Mouse (Mus musculus) MEL (cell line): ENCODE measurements around the gene Pogz. TPM values are rescaled to one million over a fixed set of nuclear protein-coding genes. Genes with fewer than 3 reads are reported as not detected.

Experiments used
- DNase-seq: peaks from one replicate; pipeline ENCODE4 v3.0.0; 2011; ENCODE audit warnings: low read depth, low spot score
- H3K27ac ChIP-seq: 2 replicates; pipeline ENCODE4 v1.5.1; 2012; ENCODE audit warnings: low read depth, mild to moderate bottlenecking, control low read depth, low read length, moderate library complexity; ENCODE audit not compliant: control insufficient read depth
- H3K27me3 ChIP-seq, 2 experiments: fragments of 150-350 bp in 1 of 2; sonication (generic) in 1 of 2; 2 replicates each; pipeline ENCODE4 v1.6.1; 2012; ENCODE audit warnings: low read length in 2 of 2, mild to moderate bottlenecking in 2 of 2, improper control_type of control experiment in 1 of 2, moderate library complexity in 1 of 2; ENCODE audit not compliant: insufficient read depth in 2 of 2, control insufficient read depth in 1 of 2
- H3K36me3 ChIP-seq, 2 experiments: 2 replicates each; pipeline ENCODE4 v1.6.1; 2012 to 2014; ENCODE audit warnings: low read length in 2 of 2, improper control_type of control experiment in 1 of 2, inconsistent platforms in 1 of 2, mild to moderate bottlenecking in 1 of 2; ENCODE audit not compliant: insufficient read depth in 2 of 2, control insufficient read depth in 1 of 2
- H3K4me1 ChIP-seq, 2 experiments: fragments of 150-350 bp in 1 of 2; sonication (generic) in 1 of 2; 2 replicates each; pipeline ENCODE4 v1.6.1; 2012; ENCODE audit warnings: low read length in 2 of 2, improper control_type of control experiment in 1 of 2, mild to moderate bottlenecking in 1 of 2; ENCODE audit not compliant: insufficient read depth in 2 of 2, control insufficient read depth in 1 of 2
- H3K4me3 ChIP-seq, 2 experiments: fragments of 150-350 bp in 1 of 2; sonication (generic) in 1 of 2; 2 replicates each; pipeline ENCODE4 v1.5.1; 2012; ENCODE audit warnings: low read depth in 2 of 2, low read length in 2 of 2, mild to moderate bottlenecking in 2 of 2, moderate library complexity in 2 of 2, control low read depth in 1 of 2, improper control_type of control experiment in 1 of 2; ENCODE audit not compliant: control insufficient read depth in 1 of 2, insufficient read depth in 1 of 2
- H3K79me2 ChIP-seq: 2 replicates; pipeline ENCODE4 v1.6.1; 2012; ENCODE audit warnings: mild to moderate bottlenecking, low read length, moderate library complexity; ENCODE audit not compliant: control insufficient read depth, poor library complexity, insufficient read depth
- H3K9ac ChIP-seq: 2 replicates; pipeline ENCODE4 v1.6.1; 2012; ENCODE audit warnings: low read depth, mild to moderate bottlenecking, control low read depth, low read length, moderate library complexity; ENCODE audit not compliant: control insufficient read depth, poor library complexity, severe bottlenecking
- H3K9me3 ChIP-seq: fragments of 150-350 bp; sonication (generic); replicated peaks from 2 replicates; pipeline ENCODE4 v1.6.1; 2012; ENCODE audit warnings: mild to moderate bottlenecking, low read length, improper control_type of control experiment, moderate library complexity; ENCODE audit not compliant: insufficient read depth
- CHD1 ChIP-seq: IDR thresholded peaks from 2 replicates; pipeline ENCODE4 v1.6.1; 2012; ENCODE audit warnings: low read depth, mild to moderate bottlenecking, inconsistent platforms, low read length, improper control_type of control experiment
- CHD2 ChIP-seq: IDR thresholded peaks from 2 replicates; pipeline ENCODE4 v1.6.1; 2011; ENCODE audit warnings: low read length, improper control_type of control experiment
- CTCF ChIP-seq, 3 experiments: IDR thresholded peaks in 2 of 3; conservative IDR thresholded peaks in 1 of 3; 2 replicates each; pipeline ENCODE4 v1.5.1; 2011 to 2012; ENCODE audit warnings: low read length in 3 of 3, low read depth in 2 of 3, mild to moderate bottlenecking in 2 of 3, improper control_type of control experiment in 1 of 3, inconsistent platforms in 1 of 3, mixed read lengths in 1 of 3, moderate library complexity in 1 of 3; ENCODE audit not compliant: control insufficient read depth in 1 of 3, insufficient read depth in 1 of 3, poor library complexity in 1 of 3, severe bottlenecking in 1 of 3
- GABPA ChIP-seq: IDR thresholded peaks from 2 replicates; pipeline ENCODE4 v1.6.1; 2012; ENCODE audit warnings: low read depth, mild to moderate bottlenecking, inconsistent platforms, low read length, improper control_type of control experiment, moderate library complexity
- GATA1 ChIP-seq: IDR thresholded peaks from 2 replicates; pipeline ENCODE4 v1.6.1; 2011; ENCODE audit warnings: low read depth, low read length, improper control_type of control experiment
- HCFC1 ChIP-seq: IDR thresholded peaks from 2 replicates; pipeline ENCODE4 v1.6.1; 2012; ENCODE audit warnings: low read depth, mild to moderate bottlenecking, inconsistent platforms, low read length, improper control_type of control experiment, moderate library complexity
- MAFK ChIP-seq: IDR thresholded peaks from 2 replicates; pipeline ENCODE4 v1.6.1; 2011; ENCODE audit warnings: low read depth, mild to moderate bottlenecking, low read length, improper control_type of control experiment, borderline replicate concordance
- MEF2A ChIP-seq: IDR thresholded peaks from 2 replicates; pipeline ENCODE4 v1.6.1; 2014; ENCODE audit warnings: low read depth, mild to moderate bottlenecking, inconsistent platforms, low read length, improper control_type of control experiment; ENCODE audit not compliant: poor library complexity, insufficient replicate concordance, severe bottlenecking; ENCODE audit errors: extremely low read depth
- NELFE ChIP-seq: IDR thresholded peaks from 2 replicates; pipeline ENCODE4 v1.6.1; 2011; ENCODE audit warnings: low read depth, low read length, improper control_type of control experiment
- POLR2AphosphoS5 ChIP-seq: IDR thresholded peaks from 2 replicates; pipeline ENCODE4 v1.6.1; 2012; ENCODE audit warnings: low read depth, borderline replicate concordance, mild to moderate bottlenecking, inconsistent platforms, low read length, moderate library complexity, mixed read lengths
- RAD21 ChIP-seq: IDR thresholded peaks from 2 replicates; pipeline ENCODE4 v1.6.1; 2011; ENCODE audit warnings: mild to moderate bottlenecking, low read depth, low read length, improper control_type of control experiment
- RCOR1 ChIP-seq: IDR thresholded peaks from 2 replicates; pipeline ENCODE4 v1.6.1; 2012; ENCODE audit warnings: low read depth, mild to moderate bottlenecking, inconsistent platforms, low read length, improper control_type of control experiment
- SMC3 ChIP-seq: IDR thresholded peaks from 2 replicates; pipeline ENCODE4 v1.6.1; 2011; ENCODE audit warnings: low read depth, low read length, improper control_type of control experiment
- ZC3H11A ChIP-seq: IDR thresholded peaks from 2 replicates; pipeline ENCODE4 v1.6.1; 2012; ENCODE audit warnings: low read depth, mild to moderate bottlenecking, inconsistent platforms, low read length, improper control_type of control experiment
- polyA plus RNA-seq, 2 experiments: library from polyadenylated mRNA; stranded (reverse) in 1 of 2; unstranded in 1 of 2; fragments of >175 nt in 1 of 2; fragments of >200 nt in 1 of 2; gene quantifications; 2 replicates each; pipeline versions ENCODE4 v1.2.1 to v1.2.4; 2012; ENCODE audit warnings: low replicate concordance in 2 of 2, low read depth in 1 of 2; ENCODE audit not compliant: insufficient read length in 2 of 2, insufficient read depth in 1 of 2, missing spikeins in 1 of 2
- total RNA-seq: library from RNA; depleted of rRNA; stranded (reverse); fragments of 300-350 nt; gene quantifications from 2 replicates; pipeline ENCODE4 v1.2.3, GENCODE M21; 2012

Gene Pogz
- total and polyA plus RNA-seq, 3 experiments: 10.6 to 31.6 TPM; not detected in 1

DNA sequence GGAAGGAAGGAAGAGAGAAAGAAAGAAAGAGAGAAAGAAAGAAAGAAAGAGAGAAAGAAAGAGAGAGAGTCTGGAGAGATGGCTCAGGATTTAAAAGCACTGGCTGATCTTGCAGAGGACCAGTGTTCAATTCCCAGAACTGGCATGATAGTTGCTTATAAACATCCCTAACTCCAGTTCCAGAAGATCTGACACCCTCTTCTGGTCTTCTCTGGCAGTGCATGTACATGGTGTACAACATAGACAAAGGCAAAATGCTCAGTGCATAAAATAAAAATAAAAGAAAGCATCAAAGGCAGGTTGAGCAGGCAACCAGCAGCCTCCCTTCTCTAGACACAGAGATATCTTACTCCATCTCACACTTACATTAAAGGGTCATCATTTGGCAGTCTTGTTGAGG is 21.8 kb upstream of the Pogz start:
- H3K9ac ChIP-seq: no peak overlapping the region
- DNase-seq: peak; percentile 53
- H3K27ac ChIP-seq: no peak overlapping the region
- H3K4me3 ChIP-seq: no peak overlapping the region
- peaks cover 6 to 12% of the 10 kb centered on the region in 2 experiments for H3K27me3 ChIP-seq
- no peaks in the 10 kb centered on the region for H3K9me3 ChIP-seq
- TF ChIP-seq CTCF (IDR thresholded peaks at IDR 0.05 in 2 of 3, conservative IDR thresholded peaks at IDR 0.05 in 1 of 3; ENCODE audit: control insufficient read depth in 1 of 3, insufficient read depth in 1 of 3, low read depth in 2 of 3, low read length in 3 of 3, poor library complexity in 1 of 3, severe bottlenecking in 1 of 3): peak in 2 of 3 experiments; percentile 48 to 60; a peak in 4 of 6 replicates
- TF ChIP-seq SMC3: peak; percentile 51
- TF ChIP-seq RAD21: peak; percentile 37
- no peak for TF ChIP-seq NELFE
- TF ChIP-seq, all 39 proteins: peak for 3
- H3K4me1 ChIP-seq: no peaks in the 10 kb centered on the region
- no peaks in the 10 kb centered on the region for H3K79me2 ChIP-seq
- no peaks in the 10 kb centered on the region for H3K36me3 ChIP-seq

DNA sequence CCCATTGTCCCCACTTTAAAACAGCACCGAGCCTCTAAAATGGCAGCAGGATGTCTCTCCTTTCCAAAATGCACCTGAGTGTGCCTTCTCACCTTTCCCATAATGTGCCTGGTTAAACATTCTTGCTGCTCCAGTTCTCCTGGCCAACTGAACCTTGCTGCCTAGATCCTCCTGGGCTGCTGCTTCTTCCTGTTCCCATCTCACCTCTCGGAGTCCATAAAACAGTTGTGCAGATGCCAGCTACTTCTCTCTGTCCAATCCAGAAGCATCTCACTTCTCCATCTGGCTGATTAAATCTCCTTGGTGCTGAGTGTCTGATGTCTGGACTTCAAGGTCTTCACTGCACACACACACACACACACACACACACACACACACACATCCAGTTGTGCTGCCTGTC is 19.6 kb upstream of the Pogz start:
- Histone ChIP-seq H3K9me3 (no peaks in the 10 kb centered on the region), H3K4me3 (no peak overlapping the region), H3K4me1 (no peaks in the 10 kb centered on the region), H3K27ac (no peak overlapping the region), H3K9ac (no peak overlapping the region), H3K79me2 (no peaks in the 10 kb centered on the region), H3K27me3 (peaks cover 11 to 19% of the 10 kb centered on the region in 2 experiments), H3K36me3 (peaks cover 0 to 6% of the 10 kb centered on the region in 2 experiments; a peak in 2 of 4 replicates)
- TF ChIP-seq GABPA: no peak
- TF ChIP-seq NELFE: no peak
- TF ChIP-seq GATA1: no peak
- no peak for DNase-seq

DNA sequence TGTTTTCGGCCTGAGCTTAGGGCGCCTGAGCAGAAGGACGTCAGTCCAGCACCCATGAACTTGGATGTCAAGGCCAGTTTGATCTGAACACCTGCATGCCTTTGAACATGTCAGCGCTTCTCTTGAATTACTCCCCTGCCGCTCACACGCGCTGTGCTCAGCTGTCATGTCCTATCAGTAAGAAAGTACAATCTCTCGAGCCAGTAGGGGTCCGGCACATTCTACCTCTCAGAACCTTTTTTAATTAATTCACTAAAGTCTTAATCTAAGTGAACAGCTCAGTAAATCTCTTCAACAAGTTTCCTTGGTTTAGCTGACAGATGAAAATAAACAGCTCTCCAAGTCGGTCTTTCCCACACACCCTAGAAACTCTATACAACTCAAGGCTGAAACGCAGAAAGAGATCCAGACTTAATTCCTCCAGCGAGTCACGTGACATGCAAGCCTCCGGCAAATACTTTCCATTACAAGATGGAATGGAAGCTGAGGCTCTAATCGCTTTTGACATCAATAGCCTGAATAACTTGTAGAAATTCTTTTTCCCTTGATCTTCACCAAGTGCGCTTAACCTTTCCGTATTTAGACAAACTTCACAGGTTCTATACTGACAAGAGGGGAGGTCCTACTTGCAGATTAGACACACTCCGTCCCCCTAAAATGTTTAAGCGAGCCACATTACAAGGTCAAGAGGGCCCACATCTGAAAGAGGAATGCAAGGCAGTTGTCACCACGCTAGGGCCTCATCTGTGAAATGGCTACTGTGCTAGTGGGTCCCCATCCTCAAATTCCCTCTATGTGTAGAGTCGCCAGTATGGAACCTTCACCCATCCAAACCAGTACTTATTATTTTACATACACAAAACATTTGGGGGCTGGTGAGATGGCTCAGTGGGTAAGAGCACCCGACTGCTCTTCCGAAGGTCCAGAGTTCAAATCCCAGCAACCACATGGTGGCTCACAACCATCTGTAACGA is 17.6 kb upstream of the Pogz start:
- Histone ChIP-seq H3K79me2 (no peaks in the 10 kb centered on the region), H3K9ac (no peak overlapping the region), H3K9me3 (no peaks in the 10 kb centered on the region), H3K4me3 (no peak overlapping the region), H3K27ac (no peak overlapping the region), H3K4me1 (no peaks in the 10 kb centered on the region), H3K36me3 (peaks cover 0 to 6% of the 10 kb centered on the region in 2 experiments; a peak in 2 of 4 replicates), H3K27me3 (peaks cover 11 to 14% of the 10 kb centered on the region in 2 experiments)
- DNase-seq: no peak
- TF ChIP-seq HCFC1 (no peak), GABPA (no peak), RCOR1 (no peak), MAFK (no peak), CTCF (IDR thresholded peaks at IDR 0.05 in 2 of 3, conservative IDR thresholded peaks at IDR 0.05 in 1 of 3; ENCODE audit: control insufficient read depth in 1 of 3, insufficient read depth in 1 of 3, low read depth in 2 of 3, low read length in 3 of 3, poor library complexity in 1 of 3, severe bottlenecking in 1 of 3) (no peak), ZC3H11A (no peak), MEF2A (no peak), POLR2AphosphoS5 (no peak), CHD2 (no peak), CHD1 (no peak)
- TF ChIP-seq, all 39 proteins: peak for 0
